Mouse (Mus musculus) E14TG2a.4 (cell line): Measurements from ENCODE around the gene Ern1.

Experiments
- CTCF ChIP-seq: conservative IDR thresholded peaks from 2 replicates; pipeline ENCODE4 v1.5.1; 2014; ENCODE audit warnings: low read length
- POU5F1 ChIP-seq: IDR thresholded peaks from 2 replicates; pipeline ENCODE4 v1.6.1; 2014; ENCODE audit warnings: low read length, borderline replicate concordance

DNA sequence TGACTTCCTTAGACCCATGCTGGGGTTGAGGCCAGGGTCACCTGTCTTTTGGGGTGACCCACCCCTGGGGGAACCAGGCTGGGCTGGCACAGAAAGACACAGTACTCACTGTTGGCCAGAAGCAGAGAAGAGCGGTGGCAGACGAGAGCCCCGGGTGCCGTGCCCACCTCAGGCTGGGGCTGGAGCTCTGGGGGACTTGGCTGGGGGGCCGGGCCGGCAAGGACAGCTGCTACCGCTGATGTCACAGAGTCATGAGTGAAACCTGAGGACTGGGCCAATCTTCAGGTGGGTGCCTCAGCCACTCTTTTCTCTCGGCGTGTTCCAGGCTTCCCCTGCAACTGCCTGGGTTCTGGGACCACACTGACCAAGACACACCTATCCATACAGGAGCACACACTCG lies 122.3 kb downstream of the Ern1 start, which contains the start of gene Prr29:
- no peak for TF ChIP-seq CTCF
- no peak for TF ChIP-seq POU5F1
